Mouse (Mus musculus): ENCODE data around the gene Gm49394. TPM values are rescaled to one million over a fixed set of nuclear protein-coding genes. Genes with fewer than 3 reads are reported as not detected.

Gene Gm49394
- total and polyA plus RNA-seq, 3 experiments = not detected

DNA sequence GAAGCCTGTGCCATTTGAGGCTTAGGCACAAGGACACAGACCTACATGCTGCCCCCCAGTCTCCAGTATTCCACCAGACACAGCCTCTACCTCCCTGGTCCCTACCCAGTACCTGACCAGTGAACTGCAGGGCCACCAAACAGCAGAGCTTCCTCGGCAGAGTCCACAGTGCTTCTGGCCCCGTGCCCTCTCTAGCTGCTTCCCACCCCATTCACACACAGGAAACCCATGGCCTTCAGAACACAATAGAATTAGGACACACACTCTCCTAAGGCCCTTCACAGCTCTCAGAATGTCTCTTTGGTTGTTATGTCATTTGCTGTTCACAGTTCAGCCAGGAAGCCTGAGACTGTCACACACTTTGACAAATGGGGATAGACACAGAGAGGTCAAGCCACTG is 3.1 kb downstream of the Gm49394 start, which contains the start of gene Igf2:
Gene Igf2 (minus strand): TSS at position 158 of the 400 bp plus-strand sequence.
- Histone ChIP-seq H3K4me3 (no peak within 1 kb of the TSS), H3K79me2 (replicated peaks; ENCODE audit: control insufficient read depth, insufficient read depth, low read length) (no peaks in the 10 kb centered on the region), H3K36me3 (ENCODE audit: control insufficient read depth, insufficient read depth, low read length) (no peaks in the 10 kb centered on the region), H3K4me1 (ENCODE audit: control insufficient read depth, insufficient read depth, low read length) (peaks cover 3% of the 10 kb centered on the region), H3K9ac (ENCODE audit: low read depth, low read length) (no peak within 1 kb of the TSS), H3K27me3 (ENCODE audit: control insufficient read depth, insufficient read depth, low read length) (peaks cover 10% of the 10 kb centered on the region), H3K27ac (no peak within 1 kb of the TSS)
- DNase-seq = no peak
- WGBS = 36% methylated on average over 2 of the region's 2 CpGs
- intact Hi-C loops (cut with DNase I) = no loop called here
- TF ChIP-seq EP300 (IDR thresholded peaks at IDR 0.05; ENCODE audit: insufficient read depth, low read depth, low read length) = no peak
- TF ChIP-seq CTCF (IDR thresholded peaks at IDR 0.05) = no peak
- no peak for TF ChIP-seq POLR2A (IDR thresholded peaks at IDR 0.05; ENCODE audit: insufficient read depth, low read depth, low read length)

DNA sequence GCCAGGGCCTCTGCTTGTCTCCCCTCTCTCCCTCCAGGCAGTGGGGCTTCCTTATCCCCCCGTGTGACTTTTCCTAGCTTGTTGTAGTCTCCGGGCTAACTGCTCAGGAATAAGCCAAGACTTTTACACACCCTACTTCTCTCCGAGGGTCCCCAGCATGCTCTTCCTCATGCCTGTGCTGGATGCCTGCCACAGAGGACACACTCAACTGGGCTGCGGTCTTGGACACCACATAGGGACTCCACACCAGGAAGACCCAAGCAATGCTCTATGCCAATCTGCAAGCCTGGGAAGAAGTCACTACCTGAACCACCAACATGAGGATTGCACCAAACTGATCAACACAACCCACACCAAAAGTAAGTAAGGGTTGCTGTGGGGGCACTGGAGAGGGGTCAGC is 3.6 kb downstream of the Gm49394 start:
- no peaks in the 10 kb centered on the region for H3K79me2 ChIP-seq (replicated peaks; ENCODE audit: control insufficient read depth, insufficient read depth, low read length)
- H3K27me3 ChIP-seq (ENCODE audit: control insufficient read depth, insufficient read depth, low read length) = peaks cover 10% of the 10 kb centered on the region
- H3K4me3 ChIP-seq = no peak overlapping the region
- H3K9ac ChIP-seq (ENCODE audit: low read depth, low read length) = no peak overlapping the region
- intact Hi-C loops (cut with DNase I) = no loop called here
- H3K36me3 ChIP-seq (ENCODE audit: control insufficient read depth, insufficient read depth, low read length) = no peaks in the 10 kb centered on the region
- 73% methylated on average over 4 of the region's 4 CpGs for WGBS
- H3K27ac ChIP-seq = no peak overlapping the region
- TF ChIP-seq CTCF (IDR thresholded peaks at IDR 0.05) = no peak
- peaks cover 3% of the 10 kb centered on the region for H3K4me1 ChIP-seq (ENCODE audit: control insufficient read depth, insufficient read depth, low read length)
- no peak for DNase-seq

- Histone ChIP-seq H3K79me2 (replicated peaks; ENCODE audit: control insufficient read depth, insufficient read depth, low read length) (no peaks in the 10 kb centered on the region), H3K4me3 (no peak overlapping the region), H3K36me3 (ENCODE audit: control insufficient read depth, insufficient read depth, low read length) (no peaks in the 10 kb centered on the region), H3K27me3 (ENCODE audit: control insufficient read depth, insufficient read depth, low read length) (peaks cover 17% of the 10 kb centered on the region), H3K9ac (ENCODE audit: low read depth, low read length) (no peak overlapping the region), H3K27ac (no peak overlapping the region), H3K4me1 (ENCODE audit: control insufficient read depth, insufficient read depth, low read length) (peaks cover 3% of the 10 kb centered on the region)
- TF ChIP-seq CTCF (IDR thresholded peaks at IDR 0.05) (no peak), EP300 (IDR thresholded peaks at IDR 0.05; ENCODE audit: insufficient read depth, low read depth, low read length) (no peak), POLR2A (IDR thresholded peaks at IDR 0.05; ENCODE audit: insufficient read depth, low read depth, low read length) (no peak)
- intact Hi-C loops (cut with DNase I) = no loop called here
- no peak for DNase-seq
- WGBS = 76% methylated on average over 5 of the region's 5 CpGs
Measured at GRCm38 (mm10) chr7:142665364-142665763, 4.4 kb downstream of the Gm49394 start.

DNA sequence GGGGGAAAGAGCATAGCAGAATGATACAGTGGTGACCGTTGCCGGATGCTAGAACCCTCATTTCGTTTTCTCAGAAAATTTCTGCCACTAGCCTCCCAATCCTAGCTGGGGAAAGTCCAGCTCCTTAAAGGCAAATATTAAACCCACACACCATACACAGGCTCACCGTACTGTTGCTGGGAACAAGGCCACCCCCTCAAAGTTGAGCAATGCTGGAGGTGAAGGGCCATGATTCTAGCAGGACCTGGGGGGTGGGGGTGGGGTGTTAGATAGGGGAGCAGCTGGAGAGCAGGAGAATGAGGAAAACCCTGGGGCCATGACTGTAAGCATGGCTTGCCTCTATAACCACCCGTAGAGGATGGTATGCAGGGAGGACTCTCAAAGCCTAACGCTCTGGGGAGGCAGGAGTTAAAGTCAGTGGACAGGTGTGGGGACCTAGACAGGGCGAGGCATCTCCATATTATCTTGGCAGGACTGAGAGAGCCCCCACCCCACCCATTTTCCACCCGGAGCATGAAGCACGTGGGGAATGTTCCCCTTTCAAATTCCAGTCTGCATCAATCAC is 5.2 kb downstream of the Gm49394 start:
- 32% methylated on average over 9 of the region's 9 CpGs for WGBS
- H3K36me3 ChIP-seq (ENCODE audit: control insufficient read depth, insufficient read depth, low read length) = no peaks in the 10 kb centered on the region
- intact Hi-C loops (cut with DNase I) = no loop called here
- TF ChIP-seq CTCF (IDR thresholded peaks at IDR 0.05) (no peak), POLR2A (IDR thresholded peaks at IDR 0.05; ENCODE audit: insufficient read depth, low read depth, low read length) (no peak), EP300 (IDR thresholded peaks at IDR 0.05; ENCODE audit: insufficient read depth, low read depth, low read length) (no peak)
- H3K4me1 ChIP-seq (ENCODE audit: control insufficient read depth, insufficient read depth, low read length) = peaks cover 5% of the 10 kb centered on the region
- H3K4me3 ChIP-seq = no peak overlapping the region
- no peak overlapping the region for H3K27ac ChIP-seq
- peaks cover 20% of the 10 kb centered on the region for H3K27me3 ChIP-seq (ENCODE audit: control insufficient read depth, insufficient read depth, low read length)
- H3K79me2 ChIP-seq (replicated peaks; ENCODE audit: control insufficient read depth, insufficient read depth, low read length) = no peaks in the 10 kb centered on the region
- DNase-seq = no peak
- no peak overlapping the region for H3K9ac ChIP-seq (ENCODE audit: low read depth, low read length)

- intact Hi-C loops (cut with DNase I) = no loop called here
- WGBS = 3% methylated on average over 53 of the region's 53 CpGs
- Histone ChIP-seq H3K4me3 (no peak overlapping the region), H3K36me3 (ENCODE audit: control insufficient read depth, insufficient read depth, low read length) (no peaks in the 10 kb centered on the region), H3K4me1 (ENCODE audit: control insufficient read depth, insufficient read depth, low read length) (peaks cover 5% of the 10 kb centered on the region), H3K9ac (ENCODE audit: low read depth, low read length) (no peak overlapping the region), H3K79me2 (replicated peaks; ENCODE audit: control insufficient read depth, insufficient read depth, low read length) (no peaks in the 10 kb centered on the region), H3K27me3 (ENCODE audit: control insufficient read depth, insufficient read depth, low read length) (peaks cover 23% of the 10 kb centered on the region), H3K27ac (no peak overlapping the region)
- DNase-seq = no peak
- TF ChIP-seq EP300 (IDR thresholded peaks at IDR 0.05; ENCODE audit: insufficient read depth, low read depth, low read length) (no peak), POLR2A (IDR thresholded peaks at IDR 0.05; ENCODE audit: insufficient read depth, low read depth, low read length) (no peak), CTCF (IDR thresholded peaks at IDR 0.05) (no peak)
Measured at GRCm38 (mm10) chr7:142663931-142664421, 5.8 kb downstream of the Gm49394 start.

DNA sequence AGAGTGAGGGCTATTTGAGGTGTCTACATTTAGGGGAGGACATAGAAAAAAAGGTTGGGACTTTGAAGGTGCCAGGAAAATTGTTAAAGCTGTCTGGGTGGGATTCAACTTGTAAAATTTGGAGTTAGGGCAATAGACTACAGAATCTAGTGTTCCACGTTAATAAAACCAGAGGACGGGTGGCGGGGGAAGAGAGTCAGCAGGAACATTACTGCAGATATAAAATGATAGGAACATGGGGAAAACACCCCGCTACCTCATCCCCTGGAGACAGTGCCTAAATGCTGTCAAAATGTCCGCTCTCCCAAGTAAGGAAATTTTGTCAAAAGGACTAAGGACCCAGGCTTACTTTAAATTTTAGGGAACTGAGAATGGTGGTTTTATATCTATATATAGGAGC is 6.6 kb downstream of the Gm49394 start:
- no peaks in the 10 kb centered on the region for H3K79me2 ChIP-seq (replicated peaks; ENCODE audit: control insufficient read depth, insufficient read depth, low read length)
- DNase-seq = no peak
- peaks cover 5% of the 10 kb centered on the region for H3K4me1 ChIP-seq (ENCODE audit: control insufficient read depth, insufficient read depth, low read length)
- no peak overlapping the region for H3K9ac ChIP-seq (ENCODE audit: low read depth, low read length)
- intact Hi-C loops (cut with DNase I) = no loop called here
- H3K36me3 ChIP-seq (ENCODE audit: control insufficient read depth, insufficient read depth, low read length) = no peaks in the 10 kb centered on the region
- peaks cover 32% of the 10 kb centered on the region for H3K27me3 ChIP-seq (ENCODE audit: control insufficient read depth, insufficient read depth, low read length)
- TF ChIP-seq CTCF (IDR thresholded peaks at IDR 0.05) = no peak
- no peak for TF ChIP-seq POLR2A (IDR thresholded peaks at IDR 0.05; ENCODE audit: insufficient read depth, low read depth, low read length)
- H3K27ac ChIP-seq = no peak overlapping the region
- H3K4me3 ChIP-seq = no peak overlapping the region
- WGBS = 66% methylated on average over 5 of the region's 5 CpGs
